Mouse (Mus musculus): ENCODE measurements around the gene Golga5.
A peak's percentile ranks its signal among the peaks of the same experiment; 100 is the strongest.

- no peak for TF ChIP-seq CTCF (IDR thresholded peaks at IDR 0.05 in 2 of 3, conservative IDR thresholded peaks at IDR 0.05 in 1 of 3; ENCODE audit: control insufficient read depth in 1 of 3, insufficient read depth in 1 of 3, low read depth in 2 of 3, low read length in 3 of 3, poor library complexity in 1 of 3, severe bottlenecking in 1 of 3)
- no peak for TF ChIP-seq POLR2A (IDR thresholded peaks at IDR 0.05; ENCODE audit: control insufficient read depth in 1 of 2, insufficient read depth in 1 of 2, low read depth in 1 of 2, low read length in 2 of 2, poor library complexity in 1 of 2)
- peak; percentile 15; the same call in 1 of the 2 replicates for TF ChIP-seq MAFK (IDR thresholded peaks at IDR 0.05; ENCODE audit: borderline replicate concordance, low read depth, low read length)
- no peak for TF ChIP-seq KAT2A (conservative IDR thresholded peaks at IDR 0.05; ENCODE audit: low read depth, low read length)
- TF ChIP-seq HCFC1 (IDR thresholded peaks at IDR 0.05; ENCODE audit: low read depth, low read length) = no peak
- TF ChIP-seq RCOR1 (IDR thresholded peaks at IDR 0.05; ENCODE audit: low read depth, low read length) = peak; percentile 83
- no peak for TF ChIP-seq CHD2 (IDR thresholded peaks at IDR 0.05; ENCODE audit: low read length)
- TF ChIP-seq MYC (IDR thresholded peaks at IDR 0.05; ENCODE audit: low read depth, low read length) = peak; percentile 71; the same call in 1 of the 2 replicates
Measured at GRCm38 (mm10) chr12:102443676-102444075, 25.3 kb upstream of the Golga5 start.
